Mouse (Mus musculus) heart, postnatal 4 days (tissue): ENCODE data around the gene Chp2. TPM values are rescaled to one million over a fixed set of nuclear protein-coding genes. Genes with fewer than 3 reads are reported as not detected.
"Not testable (repeated sequence)": the region's sequence is repeated elsewhere in the genome, so short reads cannot be mapped to it uniquely, and the experiment has no call there.

Experiments
- DNase-seq: peaks from one replicate; pipeline ENCODE4 v3.0.0; 2021
- total RNA-seq, 2 experiments: library from RNA; stranded (reverse); gene quantifications; 2 replicates each; pipeline ENCODE4 v1.2.3; 2021

Chp2 gene
- total RNA-seq, 2 experiments from 2014 or later = 1.3 to 1.9 TPM

DNA sequence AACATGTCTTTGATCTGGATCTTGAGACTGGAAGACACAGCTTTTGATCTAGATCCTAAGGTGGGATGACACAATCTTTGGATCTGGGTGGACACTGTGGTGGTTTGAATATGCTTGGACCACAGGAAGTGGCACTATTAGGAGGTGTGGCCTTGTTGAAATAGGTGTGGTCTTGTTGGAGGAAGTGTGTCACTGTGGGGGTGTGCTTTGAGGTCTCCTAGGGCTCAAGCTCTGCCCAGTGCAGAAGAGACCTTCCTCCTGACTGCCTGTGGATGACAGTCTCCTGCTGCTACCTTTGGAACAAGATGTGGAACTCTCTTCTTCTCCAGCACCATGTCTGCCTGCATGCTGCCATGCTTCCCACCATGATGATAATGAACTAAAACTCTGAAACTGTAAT is 23.4 kb downstream of the Chp2 start:
- DNase-seq = not testable (repeated sequence)

GRCm38 (mm10) chr7:122244166-122244565 is 24.9 kb downstream of the Chp2 start:
- no peak for DNase-seq

GRCm38 (mm10) chr7:122244584-122244983 is 25.3 kb downstream of the Chp2 start:
- no peak for DNase-seq

DNA sequence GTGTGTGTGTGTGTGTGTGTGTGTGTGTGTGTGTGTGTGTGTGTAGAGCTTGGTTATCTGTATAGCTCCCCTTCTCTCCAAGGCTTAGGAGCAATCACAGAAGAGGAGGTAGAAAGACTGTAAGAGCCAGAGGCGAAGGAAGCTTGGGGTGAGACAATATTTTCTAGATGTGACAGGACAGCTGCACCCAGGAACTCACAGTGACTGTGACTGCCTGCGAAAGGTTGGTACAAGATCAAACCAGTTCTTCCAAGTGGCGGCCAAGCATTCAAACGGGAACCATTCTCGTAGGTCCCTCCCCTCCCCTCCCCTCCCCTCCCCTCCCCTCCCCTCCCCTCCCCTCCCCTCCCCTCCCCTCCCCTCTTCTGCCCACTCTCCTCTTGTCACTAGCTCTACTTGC is 26.7 kb downstream of the Chp2 start:
- no peak for DNase-seq

DNA sequence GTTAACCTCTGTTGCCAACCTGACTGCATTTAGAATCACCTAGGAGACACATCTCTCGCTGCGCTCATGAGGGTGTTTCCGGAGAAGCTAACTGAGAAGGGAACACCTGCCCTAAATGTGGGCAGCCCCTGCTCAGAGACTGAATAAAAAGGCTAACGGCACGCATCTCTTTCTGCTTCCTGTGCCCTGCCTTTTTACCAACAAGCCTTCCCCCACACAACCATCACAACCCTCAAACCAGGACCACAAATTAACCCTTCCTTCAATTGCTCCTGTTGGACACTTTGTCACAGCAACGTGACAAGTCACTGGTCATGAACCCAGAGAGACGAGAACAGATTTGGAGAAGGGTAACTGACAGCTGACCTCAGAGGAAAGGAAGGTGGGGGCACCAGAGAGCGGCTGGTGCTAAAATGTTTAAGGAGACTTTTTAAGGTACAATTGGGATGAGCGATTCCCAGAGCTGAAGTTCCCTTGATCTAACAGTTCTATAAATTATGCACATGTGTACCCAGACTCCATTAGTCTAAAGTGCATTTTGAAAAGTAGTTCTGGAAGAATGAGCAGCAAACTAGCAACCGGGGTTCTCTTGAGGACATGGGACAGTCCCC is 28.1 kb downstream of the Chp2 start:
- DNase-seq = no peak

DNA sequence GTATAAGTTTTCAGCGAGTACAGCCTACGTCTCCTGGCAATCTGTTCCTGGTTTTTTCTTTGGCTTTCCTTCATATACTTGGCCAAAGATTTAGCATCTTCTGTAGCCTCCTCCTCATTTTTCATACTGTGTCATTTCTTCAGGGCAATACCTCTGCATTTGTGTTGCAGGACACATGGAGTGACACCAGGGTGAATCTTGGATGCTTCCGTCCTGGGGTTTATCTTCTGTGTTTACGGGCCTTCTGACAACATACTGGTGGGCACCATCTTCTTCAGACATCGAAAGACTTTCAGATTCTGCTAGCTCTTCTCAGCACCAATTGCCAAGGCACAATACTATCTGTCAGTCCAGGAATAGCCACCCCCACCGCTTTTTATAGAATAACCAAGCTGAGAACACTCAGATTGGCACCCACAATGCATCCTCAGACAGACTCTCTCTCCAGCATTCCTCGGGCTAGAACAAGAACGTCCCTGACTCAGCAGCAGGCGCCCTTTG is 30.1 kb downstream of the Chp2 start:
- no peak for DNase-seq

DNA sequence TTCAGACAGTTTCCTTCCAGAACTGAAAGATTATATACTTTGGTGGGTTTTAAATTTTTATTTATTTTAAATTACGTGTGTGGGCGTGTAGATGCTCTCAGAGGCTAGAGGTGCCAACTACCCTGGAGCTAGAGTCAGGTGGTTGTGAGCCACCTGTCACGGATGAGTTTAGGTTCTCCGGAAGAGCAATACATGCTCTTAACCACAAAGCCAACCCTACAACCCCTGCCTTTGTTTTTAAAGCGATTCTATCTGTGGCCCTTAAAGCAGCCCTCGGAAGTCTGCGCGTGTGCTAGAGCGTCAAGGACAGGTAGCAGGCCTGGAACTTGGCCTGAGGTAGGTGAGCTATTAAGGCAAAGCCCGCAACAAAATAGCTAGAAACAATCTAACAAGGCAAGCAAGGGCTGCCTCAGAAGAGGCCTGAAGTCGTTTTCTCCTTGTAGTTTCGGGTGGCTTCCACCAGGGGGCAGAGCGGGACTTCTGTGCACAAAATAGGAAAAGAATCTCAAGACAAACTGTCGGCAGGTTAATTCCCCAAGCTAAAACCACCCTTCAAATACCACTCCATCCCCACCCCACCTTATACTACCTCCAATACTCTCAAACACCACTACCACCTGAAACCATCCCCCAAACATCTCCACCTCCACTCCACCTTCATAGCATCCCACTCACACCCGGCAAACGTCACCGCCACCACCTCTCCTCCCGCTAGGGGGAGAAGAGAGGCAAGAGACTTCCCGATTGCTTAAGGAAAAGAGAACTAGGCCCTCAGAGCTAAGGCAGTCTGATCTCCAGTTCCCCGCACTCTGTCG is 32.1 kb downstream of the Chp2 start:
- peak; percentile 73 for DNase-seq

- DNase-seq = no peak
Measured at GRCm38 (mm10) chr7:122256722-122257121, 37.4 kb downstream of the Chp2 start.

DNA sequence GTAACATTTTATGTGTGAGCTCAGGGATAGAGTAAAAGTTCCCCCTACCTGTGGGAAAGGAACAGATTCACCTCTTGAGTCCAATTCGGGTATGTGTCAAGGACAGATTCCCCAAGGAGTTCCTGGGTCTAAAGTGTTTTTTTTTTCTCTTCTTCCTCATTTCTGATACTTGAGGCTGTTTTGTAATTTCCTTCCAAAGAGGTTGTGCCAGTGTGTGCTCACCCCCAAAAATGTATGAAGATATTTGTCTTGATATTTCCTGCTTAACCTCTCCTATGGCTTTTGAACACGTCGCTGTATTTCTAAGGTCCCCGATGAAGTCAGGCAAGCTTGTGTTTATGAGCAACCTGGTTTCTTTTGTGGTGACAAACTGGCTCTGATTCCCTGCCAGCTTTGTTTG is 39.2 kb downstream of the Chp2 start:
- DNase-seq = no peak

DNA sequence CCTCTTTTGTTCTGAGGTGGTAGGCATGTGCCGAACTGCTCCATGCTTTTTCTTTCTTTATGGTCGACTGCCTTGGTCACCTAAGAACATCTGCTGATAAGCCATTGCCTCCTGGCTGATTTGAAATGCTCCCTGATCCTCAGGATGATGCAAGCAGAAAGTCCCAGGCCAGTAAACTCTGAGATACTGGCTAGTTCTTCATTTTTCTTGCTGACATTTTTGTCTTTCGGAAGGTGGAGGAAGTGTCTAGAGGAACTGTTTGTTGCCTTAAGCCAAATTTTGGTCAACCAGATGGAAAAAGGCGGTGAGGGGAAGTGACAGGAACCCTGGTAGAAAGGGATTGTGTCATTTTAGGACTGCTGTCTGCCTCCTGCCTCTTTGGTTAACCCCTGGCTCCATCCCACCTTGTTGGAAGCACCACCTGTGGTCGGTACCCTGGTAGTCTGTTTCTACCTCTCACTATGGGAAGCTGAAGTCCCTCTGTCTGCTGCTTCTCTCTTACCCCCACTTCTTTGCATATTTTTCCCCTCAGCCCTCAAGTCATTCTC is 40.8 kb downstream of the Chp2 start:
- no peak for DNase-seq

DNA sequence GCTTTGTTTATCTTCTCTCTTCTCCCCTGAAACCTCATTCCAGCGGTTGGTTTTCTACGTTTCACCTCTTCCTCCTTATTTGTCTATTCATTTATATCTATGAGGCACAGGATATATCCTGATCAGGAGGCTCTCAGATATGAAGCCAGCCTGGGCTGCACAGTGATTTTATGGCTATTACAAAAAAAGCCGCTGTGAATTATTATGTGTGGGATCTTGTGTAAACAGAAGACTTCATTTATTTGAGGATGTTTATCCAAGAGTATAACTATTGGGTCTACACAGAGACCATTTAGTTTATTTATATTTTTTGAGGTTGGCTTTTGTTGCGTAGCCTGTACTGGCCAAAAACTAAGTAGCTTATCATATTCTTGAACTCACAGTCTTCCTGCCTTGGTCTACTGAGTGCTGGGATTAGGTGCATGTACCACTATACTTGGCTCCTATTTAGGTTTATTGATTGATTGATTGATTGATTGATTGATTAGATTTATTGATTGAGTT is 49.7 kb downstream of the Chp2 start:
- DNase-seq = no peak

DNA sequence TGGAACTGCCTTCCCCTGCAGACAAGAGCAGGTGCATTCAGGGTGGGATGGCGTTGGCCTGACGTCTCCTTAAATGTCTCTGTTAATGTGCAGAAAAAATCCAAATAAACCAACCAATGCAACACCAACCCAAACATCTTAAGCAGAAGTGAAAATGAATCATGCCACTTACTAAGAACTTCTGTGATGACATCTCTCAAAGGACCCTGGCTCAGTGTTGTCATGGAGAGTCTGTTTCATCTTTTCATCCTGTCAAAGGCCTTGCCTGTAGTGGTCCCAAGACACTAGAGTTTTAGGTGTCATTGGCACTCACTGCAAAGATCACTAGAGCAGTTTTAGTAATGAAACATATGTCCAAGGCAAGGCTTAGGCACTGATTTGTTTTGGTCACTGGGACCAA is 53.0 kb downstream of the Chp2 start:
- DNase-seq = no peak

Other genes with a start within 250 kb of the Chp2 start
- gene Cog7, start 237.8 kb upstream of the Chp2 start, total RNA-seq = 10 to 100 TPM; 15.9 to 16.0 TPM
- gene Gga2, start 198.3 kb upstream of the Chp2 start, total RNA-seq = 10 to 100 TPM; 52.1 to 52.8 TPM
- gene Ubfd1, start 152.3 kb upstream of the Chp2 start, total RNA-seq = 10 to 100 TPM; 49.1 to 51.0 TPM
- gene Ears2, start 152.2 kb upstream of the Chp2 start, total RNA-seq = 10 to 100 TPM; 30.4 to 32.3 TPM
- 1,000 to 10,000 TPM; 1,113 to 1,195 TPM for gene Ndufab1, start 117.6 kb upstream of the Chp2 start, total RNA-seq
- 1 to 10 TPM; 4.0 to 4.2 TPM for gene Palb2, start 86.5 kb upstream of the Chp2 start, total RNA-seq
- gene Dctn5, start 86.5 kb upstream of the Chp2 start, total RNA-seq = 10 to 100 TPM; 35.1 to 36.2 TPM
- 10 to 100 TPM; 36.0 to 42.6 TPM for gene Plk1, start 60.1 kb upstream of the Chp2 start, total RNA-seq
- not detected for gene Ern2, start 33.3 kb upstream of the Chp2 start, total RNA-seq
- gene Prkcb, start 69.3 kb downstream of the Chp2 start, total RNA-seq = 1 to 10 TPM; 2.1 to 3.0 TPM